ENCODE assay signal across 12 mouse cellular contexts in genomic region chr2:173408681-173409081, GRCm38 (mm10).
DNase-seq lines count a peak whose midpoint lies in the region; ATAC-seq and TF ChIP-seq lines count a peak whose summit lies in the region.
"Had no signal": no experiment of that assay in that cellular context is flagged by ENCODE, and none has a peak within 500 bp of the region (broad histone marks: within the 10 kb centered on the region; RNA-seq: fewer than 3 reads in every experiment).

No protein-coding gene starts in this region.

- in situ Hi-C loops in CH12.LX (cut with MboI; ENCODE audit: low pct_ligation_motif_present, low pct_unique_long_range_greater_than_20kb, low sequenced_read_pairs) = no loop called here

- H3K27me3 ChIP-seq in kidney, embryonic 15.5 days = peaks cover 21% of the 10 kb centered on the region
- H3K27me3 ChIP-seq in kidney, adult 2 months (replicated peaks; ENCODE audit: control insufficient read depth, insufficient read depth, low read length) = no peaks in the 10 kb centered on the region
- H3K27me3 ChIP-seq in CH12.LX (replicated peaks) = no peaks in the 10 kb centered on the region
- H3K27me3 ChIP-seq in liver, embryonic 13.5 days = no peaks in the 10 kb centered on the region
- no peaks in the 10 kb centered on the region for H3K27me3 ChIP-seq in thymus, adult 2 months (ENCODE audit: control insufficient read depth, insufficient read depth, low read length)
- H3K27me3 ChIP-seq: lung, embryonic 15.5 days had no signal

- dilution Hi-C loops in CH12.LX (cut with MboI; ENCODE audit: extremely low pct_ligation_motif_present, extremely low pct_unique_long_range_greater_than_20kb, low sequenced_read_pairs) = no loop called here

- H3K4me1 ChIP-seq in kidney, embryonic 15.5 days = peaks cover 33% of the 10 kb centered on the region
- H3K4me1 ChIP-seq in kidney, adult 2 months (ENCODE audit: control insufficient read depth, insufficient read depth, low read length) = peaks cover 7% of the 10 kb centered on the region
- peaks cover 25 to 55% of the 10 kb centered on the region in 2 experiments for H3K4me1 ChIP-seq in CH12.LX (ENCODE audit: control insufficient read depth in 1 of 2, insufficient read depth in 2 of 2)
- 0 out of 2 replicates have a peak, but pooled peaks cover 3% of the 10 kb centered on the region for H3K4me1 ChIP-seq in liver, embryonic 13.5 days (replicated peaks)
- H3K4me1 ChIP-seq in thymus, adult 2 months (replicated peaks; ENCODE audit: control insufficient read depth, insufficient read depth, low read length) = peaks cover 50% of the 10 kb centered on the region

- H3K4me3 ChIP-seq in kidney, embryonic 15.5 days (replicated peaks) = no peak overlapping the region
- no peak overlapping the region for H3K4me3 ChIP-seq in kidney, adult 2 months (ENCODE audit: insufficient read depth, low read depth, low read length)
- H3K4me3 ChIP-seq in CH12.LX (replicated peaks in 1 of 3; ENCODE audit: low read depth in 2 of 3, low read length in 2 of 3, poor library complexity in 1 of 3) = no peak overlapping the region
- no peak overlapping the region for H3K4me3 ChIP-seq in liver, embryonic 13.5 days (replicated peaks)
- no peak overlapping the region for H3K4me3 ChIP-seq in thymus, adult 2 months (ENCODE audit: control insufficient read depth, insufficient read depth, low read length)
- H3K4me3 ChIP-seq: lung, embryonic 15.5 days had no signal

- H3K36me3 ChIP-seq in kidney, embryonic 15.5 days = no peaks in the 10 kb centered on the region
- no peaks in the 10 kb centered on the region for H3K36me3 ChIP-seq in kidney, adult 2 months (ENCODE audit: control insufficient read depth, insufficient read depth, low read length)
- no peaks in the 10 kb centered on the region for H3K36me3 ChIP-seq in CH12.LX (replicated peaks in 1 of 2; ENCODE audit: control insufficient read depth in 1 of 2, insufficient read depth in 1 of 2, low read length in 1 of 2)
- no peaks in the 10 kb centered on the region for H3K36me3 ChIP-seq in liver, embryonic 13.5 days
- no peaks in the 10 kb centered on the region for H3K36me3 ChIP-seq in thymus, adult 2 months (ENCODE audit: control insufficient read depth, insufficient read depth, low read length)
- H3K36me3 ChIP-seq: lung, embryonic 15.5 days had no signal

- intact Hi-C loops in left cerebral cortex, postnatal 36 days (cut with DNase I) = no loop called here

- TF ChIP-seq POLR2A in kidney, adult 2 months (IDR thresholded peaks at IDR 0.05; ENCODE audit: low read depth, low read length) = no peak
- TF ChIP-seq POLR2A in CH12.LX (IDR thresholded peaks at IDR 0.05; ENCODE audit: low read depth, low read length) = no peak
- no peak for TF ChIP-seq POLR2A in thymus, adult 2 months (IDR thresholded peaks at IDR 0.05; ENCODE audit: control insufficient read depth, extremely low read depth, insufficient read depth, low read length, poor library complexity)

- no peaks in the 10 kb centered on the region for H3K9me3 ChIP-seq in kidney, embryonic 15.5 days (replicated peaks)
- no peaks in the 10 kb centered on the region for H3K9me3 ChIP-seq in CH12.LX (replicated peaks; ENCODE audit: low read length)
- H3K9me3 ChIP-seq in liver, embryonic 13.5 days (replicated peaks) = no peaks in the 10 kb centered on the region
- H3K9me3 ChIP-seq: lung, embryonic 15.5 days had no signal

- DNase-seq in kidney, adult 2 months = no peak
- DNase-seq in CH12.LX (ENCODE audit: extremely low read depth) = no peak
- no peak for DNase-seq in liver, embryonic 13.5 days
- peak; percentile 62 for DNase-seq in thymus, adult 2 months
- DNase-seq in urinary bladder, postnatal 4 days (ENCODE audit: low spot score in 2 of 2) = no peak
- DNase-seq in left cerebral cortex, postnatal 36 days (ENCODE audit: low spot score in 2 of 2) = no peak
- DNase-seq in right cerebral cortex, postnatal 4 days = no peak
- DNase-seq: cerebellum, adult 11-12 months had no signal

- H3K79me2 ChIP-seq in CH12.LX (replicated peaks; ENCODE audit: control insufficient read depth, extremely low read depth, insufficient read depth, poor library complexity, severe bottlenecking) = no peaks in the 10 kb centered on the region

- no peak for TF ChIP-seq CTCF in kidney, adult 2 months (conservative IDR thresholded peaks at IDR 0.05; ENCODE audit: insufficient read depth, insufficient read length, low read depth, low read length)
- no peak for TF ChIP-seq CTCF in CH12.LX (conservative IDR thresholded peaks at IDR 0.05 in 1 of 2, IDR thresholded peaks at IDR 0.05 in 1 of 2; ENCODE audit: low read depth in 2 of 2, low read length in 2 of 2)
- TF ChIP-seq CTCF in thymus, adult 2 months (IDR thresholded peaks at IDR 0.05; ENCODE audit: borderline replicate concordance, control insufficient read depth, extremely low read depth, insufficient read depth, low read length, poor library complexity) = no peak

- no peak for TF ChIP-seq EP300 in CH12.LX (IDR thresholded peaks at IDR 0.05; ENCODE audit: low read length)

- H3K4me2 ChIP-seq in kidney, embryonic 15.5 days = no peak overlapping the region
- 0 out of 2 replicates have a peak overlapping the region, but pooled peaks have one; percentile 54 for H3K4me2 ChIP-seq in CH12.LX (ENCODE audit: insufficient read depth, low read depth, poor library complexity, severe bottlenecking)
- H3K4me2 ChIP-seq in liver, embryonic 13.5 days = no peak overlapping the region
- H3K4me2 ChIP-seq: lung, embryonic 15.5 days had no signal

- ATAC-seq in kidney, embryonic 15.5 days (replicated peaks; ENCODE audit: low FRiP score) = no peak
- peak; percentile 54 for ATAC-seq in liver, embryonic 13.5 days (ENCODE audit: low read depth)
- ATAC-seq: hindbrain, embryonic 16.5 days; midbrain, embryonic 16.5 days had no signal

- 76% methylated on average over 5 of the region's 5 CpGs for WGBS in kidney, embryonic 15.5 days
- 87% methylated on average over 5 of the region's 5 CpGs for WGBS in kidney, adult 2 months
- WGBS in liver, embryonic 13.5 days (ENCODE audit: insufficient replicate concordance) = 11% methylated on average over 5 of the region's 5 CpGs
- 4% methylated on average over 5 of the region's 5 CpGs for WGBS in thymus, adult 2 months

- H3K9ac ChIP-seq in kidney, embryonic 15.5 days = no peak overlapping the region
- peak overlapping the region; percentile 55; the same call in 1 of the 2 replicates for H3K9ac ChIP-seq in CH12.LX (ENCODE audit: insufficient read depth, low read depth)
- no peak overlapping the region for H3K9ac ChIP-seq in liver, embryonic 13.5 days
- H3K9ac ChIP-seq: lung, embryonic 15.5 days had no signal

- peak overlapping the region; percentile 54; the same call in 1 of the 2 replicates for H3K27ac ChIP-seq in kidney, embryonic 15.5 days
- no peak overlapping the region for H3K27ac ChIP-seq in kidney, adult 2 months (ENCODE audit: insufficient read depth, low read depth, low read length)
- peak overlapping the region; percentile 66 for H3K27ac ChIP-seq in CH12.LX (ENCODE audit: insufficient read depth, low read depth)
- H3K27ac ChIP-seq in liver, embryonic 13.5 days = no peak overlapping the region; the same call in 1 of the 2 replicates
- peak overlapping the region; percentile 94 for H3K27ac ChIP-seq in thymus, adult 2 months (ENCODE audit: control insufficient read depth, insufficient read depth, low read length)
- H3K27ac ChIP-seq: lung, embryonic 15.5 days had no signal

- TF ChIP-seq RAD21 in CH12.LX (IDR thresholded peaks at IDR 0.05; ENCODE audit: low read depth, low read length) = no peak

TF ChIP-seq in CH12.LX, 34 proteins besides CTCF, POLR2A, EP300 and RAD21:
- TF ChIP-seq ELF1 (IDR thresholded peaks at IDR 0.05; ENCODE audit: low read depth, low read length) (peak; percentile 46), BHLHE40 (IDR thresholded peaks at IDR 0.05; ENCODE audit: low read depth, low read length) (no peak), IRF4 (IDR thresholded peaks at IDR 0.05; ENCODE audit: low read depth, low read length) (0 out of 2 replicates have a peak, but pooled peaks have one; percentile 30)

Comparison
In these comparisons a context has a peak if more than half of its experiments do, and no peak if none do; other contexts are left out.
1. H3K27ac ChIP-seq: peak in kidney, embryonic 15.5 days (single experiment), CH12.LX (single experiment) and thymus, adult 2 months (single experiment); none in kidney, adult 2 months (single experiment) and liver, embryonic 13.5 days (single experiment).